Mouse (Mus musculus): ENCODE results near the gene Rpl7a. TPM values are rescaled to one million over a fixed set of nuclear protein-coding genes. Genes with fewer than 3 reads are reported as not detected.
A peak's percentile ranks its signal among the peaks of the same experiment; 100 is the strongest.

Rpl7a gene
- polyA plus RNA-seq, 1 experiment from 2014 or later, result 347 TPM

DNA sequence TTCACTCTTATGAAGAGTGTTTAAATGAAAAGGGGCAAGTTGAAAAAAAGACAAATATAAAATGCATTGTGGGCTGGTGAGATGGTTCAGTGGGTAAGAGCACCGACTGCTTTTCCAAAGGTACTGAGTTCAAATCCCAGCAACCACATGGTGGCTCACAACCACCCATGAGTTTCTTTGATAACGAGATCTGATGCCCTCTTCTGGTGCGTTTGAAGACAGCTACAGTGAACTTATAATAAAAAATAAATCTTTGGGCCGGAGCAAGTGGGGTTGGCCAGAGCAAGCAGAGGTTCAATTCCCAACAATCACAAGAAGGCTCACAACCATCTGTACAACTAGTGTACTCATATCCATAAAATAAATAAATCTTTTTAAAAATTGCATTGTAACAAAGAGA, 14.7 kb upstream of the Rpl7a start:
- H3K4me2 ChIP-seq (ENCODE audit: low read depth, low read length), result no peak overlapping the region
- H3K9me3 ChIP-seq (ENCODE audit: low read length), result no peaks in the 10 kb centered on the region
- H3K27ac ChIP-seq (ENCODE audit: low read depth), result no peak overlapping the region
- H3K9ac ChIP-seq (replicated peaks), result no peak overlapping the region
- WGBS (ENCODE audit: insufficient replicate concordance), result 80% methylated on average over 4 of the region's 4 CpGs
- TF ChIP-seq EP300 (IDR thresholded peaks at IDR 0.05; ENCODE audit: low read depth), result no peak
- no peak for TF ChIP-seq CTCF (IDR thresholded peaks at IDR 0.05; ENCODE audit: low read depth)
- H3K4me1 ChIP-seq (ENCODE audit: insufficient read depth), result 0 out of 2 replicates have a peak, but pooled peaks cover 2% of the 10 kb centered on the region
- ATAC-seq (no peak), DNase-seq (no peak)
- no peak overlapping the region for H3K4me3 ChIP-seq (ENCODE audit: low read depth, low read length)
- peaks cover 59% of the 10 kb centered on the region for H3K36me3 ChIP-seq (replicated peaks; ENCODE audit: insufficient read depth, low read length)
- no peaks in the 10 kb centered on the region for H3K27me3 ChIP-seq (ENCODE audit: insufficient read depth, low read length)

GRCm38 (mm10) chr2:26900731-26901130, 9.8 kb upstream of the Rpl7a start:
- no peak overlapping the region for H3K4me3 ChIP-seq (ENCODE audit: low read depth, low read length)
- H3K9ac ChIP-seq (replicated peaks), result no peak overlapping the region
- TF ChIP-seq CTCF (IDR thresholded peaks at IDR 0.05; ENCODE audit: low read depth) (no peak), EP300 (IDR thresholded peaks at IDR 0.05; ENCODE audit: low read depth) (no peak)
- peaks cover 35% of the 10 kb centered on the region for H3K36me3 ChIP-seq (replicated peaks; ENCODE audit: insufficient read depth, low read length)
- no peaks in the 10 kb centered on the region for H3K9me3 ChIP-seq (ENCODE audit: low read length)
- no peak overlapping the region for H3K27ac ChIP-seq (ENCODE audit: low read depth)
- no peaks in the 10 kb centered on the region for H3K27me3 ChIP-seq (ENCODE audit: insufficient read depth, low read length)
- peaks cover 22% of the 10 kb centered on the region for H3K4me1 ChIP-seq (ENCODE audit: insufficient read depth)
- DNase-seq, result no peak
- no peak for ATAC-seq
- no peak overlapping the region for H3K4me2 ChIP-seq (ENCODE audit: low read depth, low read length)
- 41% methylated on average over 1 of the region's 1 CpGs for WGBS (ENCODE audit: insufficient replicate concordance)

DNA sequence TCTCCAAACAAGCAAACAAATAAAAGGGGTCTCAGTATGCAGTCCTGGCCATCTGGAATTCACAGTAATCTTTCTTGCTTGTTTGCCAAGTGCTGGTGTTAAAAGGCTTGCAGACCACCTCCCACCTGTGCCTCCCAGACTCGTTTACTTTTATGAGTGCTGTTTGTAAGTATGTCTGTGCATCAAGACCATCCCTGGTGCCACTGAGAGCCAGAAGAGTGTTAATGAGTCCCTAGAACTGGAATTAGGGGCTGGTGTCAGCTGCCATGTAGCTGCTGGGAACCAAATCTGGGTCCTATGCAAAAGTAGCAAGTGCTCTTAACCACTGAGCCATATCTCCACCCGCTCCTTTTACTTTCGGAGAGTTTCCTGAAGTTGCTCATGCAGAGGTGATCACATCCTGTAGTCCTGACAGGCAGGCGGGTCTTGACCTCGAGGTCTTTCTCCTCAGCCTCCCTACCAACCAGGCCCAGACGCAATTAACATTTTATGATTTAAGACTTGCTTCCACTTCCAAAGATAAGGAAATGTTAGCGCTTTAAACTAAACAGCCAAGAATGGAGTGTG, 8.6 kb upstream of the Rpl7a start:
- WGBS (ENCODE audit: insufficient replicate concordance), result 2% methylated on average over 7 of the region's 7 CpGs
- H3K9me3 ChIP-seq (ENCODE audit: low read length), result no peaks in the 10 kb centered on the region
- peak overlapping the region; percentile 77 for H3K9ac ChIP-seq (replicated peaks)
- peak overlapping the region; percentile 78 for H3K4me3 ChIP-seq (ENCODE audit: low read depth, low read length)
- peaks cover 45% of the 10 kb centered on the region for H3K36me3 ChIP-seq (replicated peaks; ENCODE audit: insufficient read depth, low read length)
- H3K4me2 ChIP-seq (ENCODE audit: low read depth, low read length), result peak overlapping the region; percentile 82
- peaks cover 22% of the 10 kb centered on the region for H3K4me1 ChIP-seq (ENCODE audit: insufficient read depth)
- H3K27me3 ChIP-seq (ENCODE audit: insufficient read depth, low read length), result no peaks in the 10 kb centered on the region
- ATAC-seq (no peak), DNase-seq (no peak)
- TF ChIP-seq EP300 (IDR thresholded peaks at IDR 0.05; ENCODE audit: low read depth) (no peak), CTCF (IDR thresholded peaks at IDR 0.05; ENCODE audit: low read depth) (no peak)
- peak overlapping the region; percentile 87 for H3K27ac ChIP-seq (ENCODE audit: low read depth)

DNA sequence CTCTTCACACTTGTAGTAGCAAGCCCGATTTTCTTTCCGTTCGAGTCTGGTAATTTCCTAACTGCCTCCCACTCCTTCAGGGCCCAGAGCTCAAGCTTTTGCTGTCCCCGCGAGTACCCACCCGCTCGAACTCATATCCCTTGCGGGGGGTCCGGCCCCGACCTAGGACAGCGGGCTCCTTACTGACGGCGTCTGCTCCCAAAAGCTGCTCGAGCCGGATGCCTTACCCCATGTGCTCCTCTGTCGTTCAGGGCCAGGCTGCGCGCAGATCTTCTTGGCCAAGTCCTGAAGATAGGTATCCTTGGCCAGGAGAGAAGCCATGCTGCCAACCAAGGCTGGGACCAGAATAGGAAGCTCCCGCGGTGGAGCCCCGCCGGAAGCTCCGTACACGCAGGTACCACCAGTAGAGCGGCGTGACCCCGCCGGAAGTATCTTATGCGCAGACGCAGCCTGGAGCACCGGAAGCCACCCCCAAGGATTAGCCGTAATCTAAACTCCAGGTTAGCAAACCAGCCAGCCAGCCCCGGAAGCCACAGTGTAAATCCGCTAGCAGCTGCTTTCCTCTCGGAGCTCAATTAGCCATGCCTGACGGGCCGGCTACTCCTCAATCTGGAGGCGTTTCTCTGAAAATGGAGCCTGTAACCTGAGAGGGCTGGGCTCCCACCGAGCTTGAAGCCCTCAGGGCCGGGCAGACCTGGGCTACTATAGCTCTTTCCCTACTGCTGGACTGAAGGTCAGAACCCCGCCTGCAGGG, 7.9 kb upstream of the Rpl7a start, which contains the start of gene Surf6:
TSS of gene Surf6 (minus strand) at position 413 of the 754 bp plus-strand sequence.
- Histone ChIP-seq H3K4me1 (ENCODE audit: insufficient read depth) (peaks cover 22% of the 10 kb centered on the region), H3K27me3 (ENCODE audit: insufficient read depth, low read length) (no peaks in the 10 kb centered on the region), H3K36me3 (replicated peaks; ENCODE audit: insufficient read depth, low read length) (peaks cover 44% of the 10 kb centered on the region), H3K9me3 (ENCODE audit: low read length) (no peaks in the 10 kb centered on the region), H3K4me3 (ENCODE audit: low read depth, low read length) (peak within 1 kb of the TSS; percentile 78), H3K9ac (replicated peaks) (peak within 1 kb of the TSS; percentile 77), H3K4me2 (ENCODE audit: low read depth, low read length) (peak within 1 kb of the TSS; percentile 82), H3K27ac (ENCODE audit: low read depth) (peak within 1 kb of the TSS; percentile 87)
- DNase-seq, result peak; percentile 93
- TF ChIP-seq CTCF (IDR thresholded peaks at IDR 0.05; ENCODE audit: low read depth) (no peak), EP300 (IDR thresholded peaks at IDR 0.05; ENCODE audit: low read depth) (peak; percentile 65)
- ATAC-seq, result peak; percentile 96
- under 1% methylated on average over 41 of the region's 41 CpGs for WGBS (ENCODE audit: insufficient replicate concordance)

- Histone ChIP-seq H3K9ac (replicated peaks) (peak overlapping the region; percentile 77), H3K4me3 (ENCODE audit: low read depth, low read length) (peak overlapping the region; percentile 78), H3K27me3 (ENCODE audit: insufficient read depth, low read length) (no peaks in the 10 kb centered on the region), H3K4me2 (ENCODE audit: low read depth, low read length) (peak overlapping the region; percentile 82), H3K36me3 (replicated peaks; ENCODE audit: insufficient read depth, low read length) (peaks cover 42% of the 10 kb centered on the region), H3K4me1 (ENCODE audit: insufficient read depth) (peaks cover 22% of the 10 kb centered on the region), H3K9me3 (ENCODE audit: low read length) (no peaks in the 10 kb centered on the region), H3K27ac (ENCODE audit: low read depth) (peak overlapping the region; percentile 87)
- TF ChIP-seq EP300 (IDR thresholded peaks at IDR 0.05; ENCODE audit: low read depth) (no peak), CTCF (IDR thresholded peaks at IDR 0.05; ENCODE audit: low read depth) (no peak)
- WGBS (ENCODE audit: insufficient replicate concordance), result 10% methylated on average over 7 of the region's 7 CpGs
- ATAC-seq (no peak), DNase-seq (no peak)
These were observed 7.3 kb upstream of the Rpl7a start for GRCm38 (mm10) chr2:26903311-26903710.

DNA sequence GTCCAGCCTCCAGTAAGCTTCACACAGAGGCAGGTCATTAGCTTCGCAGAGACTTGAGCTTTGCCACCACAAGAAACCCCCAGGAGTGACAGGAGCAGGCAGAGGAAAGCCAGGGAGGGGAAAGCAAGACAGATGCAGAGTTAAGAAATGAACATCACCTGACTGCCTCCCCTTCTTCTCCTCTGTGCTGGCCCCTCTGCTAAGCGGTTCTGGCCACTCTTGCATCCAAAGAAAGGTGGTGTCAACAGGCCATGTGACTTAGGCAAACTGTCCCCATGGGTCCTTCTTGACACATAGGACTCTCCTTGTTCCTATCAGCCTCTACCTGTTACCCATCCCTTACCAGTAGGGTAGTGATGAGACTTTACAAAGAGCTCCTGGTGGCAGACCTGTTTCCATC, 4.6 kb upstream of the Rpl7a start:
- Histone ChIP-seq H3K27ac (ENCODE audit: low read depth) (no peak overlapping the region), H3K27me3 (ENCODE audit: insufficient read depth, low read length) (no peaks in the 10 kb centered on the region), H3K4me2 (ENCODE audit: low read depth, low read length) (no peak overlapping the region), H3K4me1 (ENCODE audit: insufficient read depth) (peaks cover 29% of the 10 kb centered on the region), H3K36me3 (replicated peaks; ENCODE audit: insufficient read depth, low read length) (peaks cover 27% of the 10 kb centered on the region), H3K4me3 (ENCODE audit: low read depth, low read length) (no peak overlapping the region), H3K9ac (replicated peaks) (no peak overlapping the region), H3K9me3 (ENCODE audit: low read length) (no peaks in the 10 kb centered on the region)
- 85% methylated on average over 2 of the region's 2 CpGs for WGBS (ENCODE audit: insufficient replicate concordance)
- DNase-seq, result no peak
- no peak for ATAC-seq
- TF ChIP-seq CTCF (IDR thresholded peaks at IDR 0.05; ENCODE audit: low read depth) (no peak), EP300 (IDR thresholded peaks at IDR 0.05; ENCODE audit: low read depth) (no peak)
